Comparison of ENCODE assay signal across 11 mouse cellular contexts in the genomic region with DNA sequence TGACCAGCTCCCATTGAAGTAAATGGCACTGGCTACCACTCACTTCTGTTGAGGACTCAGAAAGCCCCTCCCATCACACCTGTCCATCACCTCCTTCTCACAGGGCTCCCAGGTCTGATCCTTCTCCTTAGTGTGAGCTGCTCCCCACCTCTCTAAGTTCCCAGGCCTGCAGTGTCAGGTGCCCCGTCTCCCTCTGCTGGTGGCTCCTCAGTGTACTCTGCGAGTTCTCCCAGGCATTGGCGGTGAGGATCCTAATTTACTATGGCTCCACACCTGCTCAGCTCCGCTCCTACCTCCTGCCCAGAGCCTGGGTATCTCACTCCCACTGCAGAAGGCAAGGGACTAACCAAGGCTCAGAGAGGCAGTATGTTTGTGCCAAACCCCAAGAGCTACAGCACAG. TPM values are rescaled to one million over a fixed set of nuclear protein-coding genes. Genes with fewer than 3 reads are reported as not detected.
A peak's percentile ranks its signal among the peaks of the same experiment; 100 is the strongest.
DNase-seq lines count a peak whose midpoint lies in the region; ATAC-seq and TF ChIP-seq lines count a peak whose summit lies in the region.
"Had no signal": no experiment of that assay in that cellular context is flagged by ENCODE, and none has a peak within 500 bp of the region (broad histone marks: within the 10 kb centered on the region; RNA-seq: fewer than 3 reads in every experiment).

No protein-coding gene starts in this region.

- H3K9ac ChIP-seq in stomach, postnatal 0 days (ENCODE audit: low read length): no peak overlapping the region

- H3K9me3 ChIP-seq in heart, embryonic 10.5 days: no peaks in the 10 kb centered on the region
- no peaks in the 10 kb centered on the region for H3K9me3 ChIP-seq in stomach, postnatal 0 days (ENCODE audit: control insufficient read depth, low read length)

- no peak overlapping the region for H3K27ac ChIP-seq in heart, embryonic 10.5 days
- H3K27ac ChIP-seq in stomach, postnatal 0 days (replicated peaks): no peak overlapping the region

- peaks cover 100% of the 10 kb centered on the region for H3K27me3 ChIP-seq in heart, embryonic 10.5 days (ENCODE audit: insufficient read depth, poor library complexity, severe bottlenecking)
- H3K27me3 ChIP-seq in stomach, postnatal 0 days (ENCODE audit: control insufficient read depth, insufficient read depth, low read length): peaks cover 3% of the 10 kb centered on the region; the same call in 1 of the 2 replicates

- H3K4me2 ChIP-seq in stomach, postnatal 0 days (replicated peaks; ENCODE audit: low read depth): no peak overlapping the region

- DNase-seq in heart, embryonic 10.5 days (ENCODE audit: low spot score): no peak
- no peak for DNase-seq in heart, adult 8-10 months (ENCODE audit: low spot score)
- peak; percentile 44 for DNase-seq in thymus, postnatal 4 days
- no peak for DNase-seq in thymus, postnatal 14 days
- DNase-seq in liver (peak; percentile 26), adipocyte (ENCODE audit: low spot score) (no peak)
- DNase-seq in stomach, postnatal 0 days (ENCODE audit: low spot score): peak; percentile 57
- DNase-seq in adrenal gland, postnatal 14 days: no peak
- DNase-seq: kidney, adult 18-20 months; thymus, postnatal 36 days had no signal

- peak; percentile 67 for TF ChIP-seq CTCF in stomach, postnatal 0 days (IDR thresholded peaks at IDR 0.05; ENCODE audit: low read depth)

- H3K4me1 ChIP-seq in heart, embryonic 10.5 days: peaks cover 47% of the 10 kb centered on the region
- 0 out of 2 replicates have a peak, but pooled peaks cover 2% of the 10 kb centered on the region for H3K4me1 ChIP-seq in stomach, postnatal 0 days (replicated peaks; ENCODE audit: control insufficient read depth, insufficient read depth)

- TF ChIP-seq EP300 in stomach, postnatal 0 days (optimal IDR thresholded peaks at IDR 0.05): no peak

- peak overlapping the region; percentile 13; the same call in 1 of the 2 replicates for H3K4me3 ChIP-seq in heart, embryonic 10.5 days
- H3K4me3 ChIP-seq in stomach, postnatal 0 days (ENCODE audit: low read depth, low read length): no peak overlapping the region

- ATAC-seq in stomach, postnatal 0 days (ENCODE audit: low FRiP score, low TSS enrichment): no peak

- WGBS in heart, embryonic 10.5 days: 6% methylated on average over 4 of the region's 4 CpGs
- 12% methylated on average over 4 of the region's 4 CpGs for WGBS in stomach, postnatal 0 days

- no peaks in the 10 kb centered on the region for H3K36me3 ChIP-seq in heart, embryonic 10.5 days
- H3K36me3 ChIP-seq in stomach, postnatal 0 days (ENCODE audit: control insufficient read depth, insufficient read depth, low read length): no peaks in the 10 kb centered on the region

RNA-seq across cellular contexts. Expression of gene Lmx1b, which starts 57.0 kb away (rescaled TPM):
- 0.11 and 0.83 TPM in 2 replicates for polyA plus RNA-seq in heart, embryonic 10.5 days (2016; fragmentation: Nextera tagmentation; extraction: Ambion mirVana)
- total RNA-seq in heart, adult 8-10 months (2022): under 1 TPM; 0.09 to 0.41 (median 0.10) TPM
- 0.07 TPM in 1 of 2 replicates, not detected in the other for polyA plus RNA-seq in stomach, postnatal 0 days (2015; fragmentation: Nextera tagmentation; extraction: Ambion mirVana)
- not detected in 2 replicates for total RNA-seq in adrenal gland, postnatal 14 days (2021)
- polyA plus RNA-seq: liver, embryonic 16.5 days had no signal

Comparison
In these comparisons a context has a peak if more than half of its experiments do, and no peak if none do; other contexts are left out.
1. DNase-seq: peak in thymus, postnatal 4 days (single experiment), liver (single experiment) and stomach, postnatal 0 days (single experiment); none in heart, embryonic 10.5 days (single experiment), heart, adult 8-10 months (single experiment), thymus, postnatal 14 days (single experiment), adrenal gland, postnatal 14 days (single experiment) and adipocyte (single experiment).